Comparison of ENCODE assay signal across 20 mouse cellular contexts in genomic region chr9:54840145-54840544, GRCm38 (mm10).
"Had no signal": no experiment of that assay in that cellular context is flagged by ENCODE, and none has a peak within 500 bp of the region (broad histone marks: within the 10 kb centered on the region; RNA-seq: fewer than 3 reads in every experiment).

No protein-coding gene starts in this region.

- H3K4me2 ChIP-seq: lung, embryonic 15.5 days; midbrain, embryonic 11.5 days; midbrain, embryonic 13.5 days; midbrain, embryonic 15.5 days; neural tube, embryonic 13.5 days; neural tube, embryonic 15.5 days had no signal

- DNase-seq: liver, postnatal 0 days; lung, adult 2 months; lung, postnatal 14 days; lung, postnatal 36 days; retina, postnatal 1 day; right cerebral cortex, adult 18-20 months; right cerebral cortex, postnatal 25 days; thymus, adult 18-20 months; thymus, postnatal 14 days; thymus, postnatal 36 days had no signal

- ATAC-seq: liver, postnatal 0 days; lung, postnatal 0 days; midbrain, embryonic 13.5 days; midbrain, embryonic 15.5 days had no signal

- H3K27me3 ChIP-seq: lung, embryonic 15.5 days; midbrain, embryonic 13.5 days; midbrain, embryonic 15.5 days; neural tube, embryonic 13.5 days; neural tube, embryonic 15.5 days had no signal

- H3K9ac ChIP-seq: liver, postnatal 0 days; lung, embryonic 15.5 days; midbrain, embryonic 13.5 days; midbrain, embryonic 15.5 days; neural tube, embryonic 13.5 days; neural tube, embryonic 15.5 days had no signal

- H3K4me3 ChIP-seq: lung, embryonic 15.5 days; megakaryocyte, embryonic 14.5 days; midbrain, embryonic 13.5 days; midbrain, embryonic 15.5 days; myocyte; neural tube, embryonic 13.5 days; neural tube, embryonic 15.5 days had no signal

- H3K36me3 ChIP-seq: lung, embryonic 15.5 days; midbrain, embryonic 13.5 days; midbrain, embryonic 15.5 days; neural tube, embryonic 13.5 days; neural tube, embryonic 15.5 days had no signal

- H3K9me3 ChIP-seq: lung, embryonic 15.5 days; megakaryocyte, embryonic 14.5 days; midbrain, embryonic 13.5 days; midbrain, embryonic 15.5 days; neural tube, embryonic 13.5 days; neural tube, embryonic 15.5 days had no signal

- H3K27ac ChIP-seq: lung, embryonic 15.5 days; macrophage; midbrain, embryonic 13.5 days; midbrain, embryonic 15.5 days; neural tube, embryonic 13.5 days; neural tube, embryonic 15.5 days had no signal

- H3K4me1 ChIP-seq: lung, embryonic 15.5 days; midbrain, embryonic 13.5 days; midbrain, embryonic 15.5 days; neural tube, embryonic 13.5 days; neural tube, embryonic 15.5 days had no signal
